Mouse (Mus musculus) hindbrain, embryonic 13.5 days (tissue): Measurements from ENCODE around the gene Rdh16f2. TPM values are rescaled to one million over a fixed set of nuclear protein-coding genes. Genes with fewer than 3 reads are reported as not detected.
"Not testable (repeated sequence)": the region's sequence is repeated elsewhere in the genome, so short reads cannot be mapped to it uniquely, and the experiment has no call there.

Experiments
- ATAC-seq: fragments of 200-750 bp; cut with Nextera tagmentation; 2 replicates; pipeline ENCODE4 v1.8.0; 2017; ENCODE audit warnings: moderate TSS enrichment; ENCODE audit not compliant: low FRiP score
- H3K27ac ChIP-seq: fragments of 300-500 bp; sonication (generic); 2 replicates; pipeline ENCODE4 v1.5.1; 2015; ENCODE audit warnings: inconsistent platforms, mild to moderate bottlenecking, moderate library complexity
- H3K27me3 ChIP-seq: fragments of 300-500 bp; sonication (generic); 2 replicates; pipeline ENCODE4 v1.6.1; 2015; ENCODE audit warnings: mild to moderate bottlenecking, inconsistent platforms
- H3K36me3 ChIP-seq: fragments of 300-500 bp; sonication (generic); 2 replicates; pipeline ENCODE4 v1.6.1; 2015; ENCODE audit warnings: mild to moderate bottlenecking, inconsistent platforms
- H3K4me1 ChIP-seq: fragments of 300-500 bp; sonication (generic); replicated peaks from 2 replicates; pipeline ENCODE4 v1.6.1; 2015; ENCODE audit warnings: inconsistent platforms
- H3K4me2 ChIP-seq: fragments of 300-500 bp; sonication (generic); 2 replicates; pipeline ENCODE4 v1.6.1; 2015; ENCODE audit warnings: inconsistent platforms, mild to moderate bottlenecking, moderate library complexity
- H3K4me3 ChIP-seq: fragments of 300-500 bp; sonication (generic); 2 replicates; pipeline ENCODE4 v1.5.1; 2015; ENCODE audit warnings: mild to moderate bottlenecking, inconsistent platforms
- H3K9ac ChIP-seq: fragments of 300-500 bp; sonication (generic); 2 replicates; pipeline ENCODE4 v1.6.1; 2015; ENCODE audit warnings: mild to moderate bottlenecking, inconsistent platforms
- H3K9me3 ChIP-seq: fragments of 300-500 bp; sonication (generic); 2 replicates; pipeline ENCODE4 v1.6.1; 2016; ENCODE audit warnings: inconsistent platforms
- WGBS: fragments of 180-500 bp; shearing (Covaris S2); methylation state at CpG from one replicate; pipeline ENCODE4 v1.1.7; 2015; 5-methylcytosine and 5-hydroxymethylcytosine counted together
- polyA plus RNA-seq: library from polyadenylated mRNA; unstranded; fragments of >200 nt; fragmentation: Nextera tagmentation; extraction: Ambion mirVana; gene quantifications from 2 replicates; pipeline ENCODE4 v1.2.1, GENCODE M21; 2015

The Rdh16f2 gene
- polyA plus RNA-seq, 1 experiment from 2014 or later = not detected

DNA sequence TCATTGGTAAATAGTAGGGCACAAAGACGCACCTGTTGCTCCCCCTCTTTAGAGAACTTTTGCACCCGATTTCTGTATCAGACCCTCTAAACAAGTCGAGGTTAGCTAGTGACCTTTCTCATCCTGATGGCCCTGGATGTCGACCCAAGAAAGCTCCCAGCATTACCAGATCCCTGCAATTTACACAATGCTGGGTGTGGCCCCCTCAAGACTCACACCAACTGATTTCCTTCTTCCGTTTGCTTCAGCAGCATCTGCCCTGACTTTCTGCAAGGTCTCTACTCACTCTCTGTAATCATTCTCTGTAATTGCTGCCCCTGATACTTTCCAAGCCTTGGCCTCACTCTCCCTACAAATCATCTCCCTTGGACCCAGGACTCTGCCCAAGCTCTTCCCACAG, 30.4 kb downstream of the Rdh16f2 start:
- no peaks in the 10 kb centered on the region for H3K4me1 ChIP-seq

DNA sequence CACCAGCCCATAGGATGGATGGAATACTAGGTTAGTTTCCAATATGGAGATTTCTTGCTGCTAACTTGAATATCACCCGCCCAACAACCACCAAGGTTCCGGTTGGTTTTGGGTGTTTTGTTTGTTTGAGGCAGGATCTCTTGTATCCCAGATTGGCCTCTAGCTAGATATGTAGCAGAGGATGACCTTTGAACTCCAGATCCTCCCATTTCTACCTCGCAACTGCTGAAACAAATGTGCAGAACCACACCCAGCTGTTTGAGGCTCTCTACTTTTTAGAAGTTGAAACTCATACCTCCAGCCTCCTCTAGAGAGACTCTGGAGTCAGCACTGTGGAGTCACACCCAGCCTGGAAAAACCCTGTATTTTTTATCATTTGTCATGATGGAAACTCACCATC, 31.2 kb downstream of the Rdh16f2 start:
- WGBS = 86% methylated on average over 3 of the region's 3 CpGs
- no peak overlapping the region for H3K4me3 ChIP-seq

More for the DNA sequence above, 30.4 kb downstream of the Rdh16f2 start:
- no peak overlapping the region for H3K4me2 ChIP-seq
- no peak overlapping the region for H3K27ac ChIP-seq
- H3K9ac ChIP-seq = no peak overlapping the region
- H3K4me3 ChIP-seq = no peak overlapping the region
- no peaks in the 10 kb centered on the region for H3K36me3 ChIP-seq
- 79% methylated on average over 5 of the region's 5 CpGs for WGBS
- H3K27me3 ChIP-seq = no peaks in the 10 kb centered on the region
- no peaks in the 10 kb centered on the region for H3K9me3 ChIP-seq
- no peak for ATAC-seq

DNA sequence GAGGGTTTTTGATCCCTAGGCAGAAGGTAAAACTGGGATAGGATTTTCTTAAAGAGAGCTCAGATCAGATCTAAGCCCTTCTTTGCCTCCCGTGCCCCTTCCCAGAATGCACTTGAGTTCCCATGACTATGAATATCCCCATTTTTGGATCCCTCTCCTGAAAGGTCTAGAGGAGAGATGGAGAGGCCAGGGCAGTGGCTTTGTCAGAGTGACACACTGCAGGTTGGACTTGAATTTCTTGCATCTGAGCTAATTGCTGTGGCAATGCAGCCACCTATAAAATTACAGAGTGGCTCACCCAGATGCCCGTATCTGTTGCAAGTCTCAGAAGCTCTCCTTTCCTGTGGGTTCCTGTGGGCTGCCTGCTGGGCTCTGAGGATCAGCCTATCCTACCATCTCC, 31.9 kb downstream of the Rdh16f2 start, which contains the start of gene Sdr9c7:
Sdr9c7 (plus strand) TSS at position 301 of the 400 bp plus-strand sequence.
- Histone ChIP-seq H3K9ac (no peak within 1 kb of the TSS), H3K4me3 (no peak within 1 kb of the TSS), H3K4me1 (no peaks in the 10 kb centered on the region), H3K27ac (no peak within 1 kb of the TSS), H3K9me3 (no peaks in the 10 kb centered on the region), H3K36me3 (no peaks in the 10 kb centered on the region), H3K4me2 (no peak within 1 kb of the TSS), H3K27me3 (no peaks in the 10 kb centered on the region)
- 98% methylated on average over 2 of the region's 2 CpGs for WGBS
- no peak for ATAC-seq

More for the DNA sequence above, 31.2 kb downstream of the Rdh16f2 start:
- no peaks in the 10 kb centered on the region for H3K4me1 ChIP-seq
- no peak overlapping the region for H3K9ac ChIP-seq
- no peak overlapping the region for H3K4me2 ChIP-seq
- no peaks in the 10 kb centered on the region for H3K36me3 ChIP-seq
- no peaks in the 10 kb centered on the region for H3K27me3 ChIP-seq
- ATAC-seq = no peak
- H3K9me3 ChIP-seq = no peaks in the 10 kb centered on the region
- no peak overlapping the region for H3K27ac ChIP-seq

DNA sequence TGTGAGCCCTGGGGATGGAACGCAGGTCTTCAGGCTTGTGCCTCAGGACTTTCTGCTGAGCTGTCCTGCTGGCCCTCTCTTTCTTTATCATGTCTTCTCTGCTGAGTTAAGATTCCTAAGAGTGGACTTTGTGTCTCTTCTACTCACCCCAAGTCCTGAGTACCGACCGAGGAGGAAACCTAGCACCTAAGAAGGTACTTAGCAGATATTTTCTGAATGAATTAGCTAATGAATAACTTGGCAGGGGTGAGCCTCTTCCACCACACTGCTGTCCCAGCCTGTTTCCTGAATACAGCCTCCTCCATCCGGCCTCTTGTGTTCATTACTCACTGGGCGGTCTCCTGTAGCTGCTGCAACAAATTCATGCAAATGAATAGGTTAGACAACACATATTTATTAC, 33.5 kb downstream of the Rdh16f2 start:
- Histone ChIP-seq H3K9me3 (no peaks in the 10 kb centered on the region), H3K27me3 (no peaks in the 10 kb centered on the region), H3K4me3 (no peak overlapping the region), H3K27ac (no peak overlapping the region), H3K4me2 (no peak overlapping the region), H3K36me3 (no peaks in the 10 kb centered on the region), H3K9ac (no peak overlapping the region), H3K4me1 (peaks cover under 1% of the 10 kb centered on the region; the same call in 1 of the 2 replicates)
- 65% methylated on average over 5 of the region's 5 CpGs for WGBS
- ATAC-seq = no peak

DNA sequence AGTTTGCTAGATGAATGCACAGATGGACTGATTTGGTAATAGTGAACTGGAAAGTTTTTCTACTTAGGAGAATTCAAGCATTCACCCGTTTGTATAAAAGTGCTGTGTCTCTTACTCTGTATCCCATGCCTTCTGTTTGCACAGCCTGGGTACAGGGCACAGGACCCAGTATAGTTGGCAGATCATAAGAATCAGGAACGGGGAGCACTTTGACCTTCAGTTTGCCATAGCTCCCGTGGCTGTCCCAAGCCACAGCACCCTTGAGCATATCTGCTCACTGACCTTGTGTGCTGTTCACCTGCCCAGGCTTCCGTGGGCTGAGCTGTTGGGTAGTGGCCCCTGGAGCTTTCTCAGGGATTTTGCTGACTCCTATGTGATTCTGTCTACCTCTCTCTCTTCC, 35.5 kb downstream of the Rdh16f2 start:
- Histone ChIP-seq H3K4me1 (peaks cover 4% of the 10 kb centered on the region), H3K4me2 (no peak overlapping the region), H3K4me3 (no peak overlapping the region), H3K9ac (no peak overlapping the region), H3K27me3 (no peaks in the 10 kb centered on the region), H3K9me3 (no peaks in the 10 kb centered on the region), H3K27ac (no peak overlapping the region), H3K36me3 (no peaks in the 10 kb centered on the region)
- WGBS = 83% methylated on average over 4 of the region's 4 CpGs
- ATAC-seq = no peak

DNA sequence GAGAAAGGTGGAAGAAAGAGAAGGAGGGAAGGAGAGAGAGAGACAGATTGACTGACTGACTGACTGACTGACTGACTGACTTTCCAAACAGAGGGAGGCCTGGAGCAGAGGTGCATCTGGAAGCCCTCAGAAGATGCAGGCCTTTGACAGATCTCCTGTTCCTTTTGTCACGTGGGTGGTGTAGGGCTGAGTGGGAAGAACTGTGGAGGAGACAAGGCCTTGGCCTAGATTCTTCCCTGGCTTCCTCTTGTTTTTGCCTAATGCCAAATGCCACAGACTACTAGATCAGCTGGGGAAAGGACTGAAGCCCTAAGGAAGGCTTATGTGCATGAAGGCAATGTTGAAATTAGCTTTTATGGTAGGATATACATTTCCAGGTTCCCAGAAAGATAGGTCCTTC, 36.8 kb downstream of the Rdh16f2 start:
- no peak for ATAC-seq
- Histone ChIP-seq H3K9me3 (no peaks in the 10 kb centered on the region), H3K4me2 (no peak overlapping the region), H3K27me3 (no peaks in the 10 kb centered on the region), H3K27ac (no peak overlapping the region), H3K36me3 (no peaks in the 10 kb centered on the region), H3K4me3 (no peak overlapping the region), H3K9ac (no peak overlapping the region), H3K4me1 (peaks cover 4% of the 10 kb centered on the region)
- 47% methylated on average over 1 of the region's 1 CpGs for WGBS

DNA sequence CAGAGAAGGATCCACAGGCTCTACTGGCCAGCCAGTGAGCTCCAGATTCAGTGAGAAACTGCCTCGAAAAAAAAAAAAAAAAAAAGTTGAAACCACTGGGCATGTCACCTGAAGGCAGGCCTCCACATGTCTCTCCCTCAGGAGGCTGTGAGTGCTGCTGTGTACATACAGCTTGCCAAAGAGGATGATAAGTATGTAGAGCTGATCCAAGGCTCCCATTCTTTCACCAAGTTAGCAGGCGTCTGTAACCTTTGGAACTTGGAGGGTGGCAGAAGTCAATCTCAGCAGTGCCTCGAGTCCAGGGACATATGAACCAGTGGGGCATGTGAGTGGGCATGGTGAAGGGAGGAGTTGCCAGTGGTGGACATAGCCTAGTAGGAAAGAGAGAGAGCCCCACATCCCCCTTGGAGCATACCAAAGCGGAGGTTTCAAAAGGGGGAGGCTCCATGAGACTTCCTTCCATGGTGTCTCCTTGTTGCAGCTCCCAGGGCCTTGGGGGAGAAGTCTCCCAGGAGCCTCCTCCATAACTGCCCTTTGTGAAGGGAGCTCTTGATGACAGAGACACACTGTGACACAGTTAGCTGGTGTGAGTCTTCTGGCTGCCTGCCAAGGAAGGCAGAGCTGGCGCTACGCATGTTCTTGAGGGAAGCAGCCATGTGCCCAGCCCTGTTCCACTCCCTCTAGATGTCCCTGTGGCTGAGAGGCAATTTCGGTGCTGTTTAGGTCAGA, 38.6 kb downstream of the Rdh16f2 start:
- ATAC-seq = peak; percentile 24; the same call in 1 of the 2 replicates
- peaks cover 4% of the 10 kb centered on the region for H3K4me1 ChIP-seq

DNA sequence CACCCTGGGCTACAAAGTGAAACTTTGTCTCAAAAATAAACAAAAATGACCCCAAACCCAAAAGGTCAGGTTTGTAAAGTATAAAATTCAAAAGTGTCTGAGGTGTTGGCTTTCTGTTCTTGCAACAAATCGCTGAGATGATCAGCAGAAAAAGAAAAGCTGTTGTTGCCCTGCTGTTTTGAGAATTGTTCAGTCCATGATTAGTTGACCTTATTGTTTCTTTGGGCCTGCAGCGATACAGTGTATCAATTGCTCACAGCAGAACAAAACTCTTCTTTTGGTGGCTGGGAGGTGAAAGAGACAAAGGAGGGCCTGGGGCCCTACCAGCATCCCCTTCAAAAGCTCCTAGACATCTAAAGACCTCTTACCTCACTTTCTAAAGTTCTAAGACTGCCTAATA, 39.9 kb downstream of the Rdh16f2 start:
- 38% methylated on average over 2 of the region's 2 CpGs for WGBS
- ATAC-seq = no peak
- H3K4me2 ChIP-seq = no peak overlapping the region
- H3K36me3 ChIP-seq = no peaks in the 10 kb centered on the region
- no peak overlapping the region for H3K27ac ChIP-seq
- H3K4me1 ChIP-seq = peaks cover 4% of the 10 kb centered on the region
- H3K9ac ChIP-seq = no peak overlapping the region
- H3K27me3 ChIP-seq = no peaks in the 10 kb centered on the region
- H3K9me3 ChIP-seq = no peaks in the 10 kb centered on the region
- H3K4me3 ChIP-seq = no peak overlapping the region

More for the DNA sequence above, 38.6 kb downstream of the Rdh16f2 start:
- no peak overlapping the region for H3K27ac ChIP-seq
- no peaks in the 10 kb centered on the region for H3K36me3 ChIP-seq
- H3K4me2 ChIP-seq = no peak overlapping the region
- H3K4me3 ChIP-seq = no peak overlapping the region
- no peak overlapping the region for H3K9ac ChIP-seq
- H3K9me3 ChIP-seq = no peaks in the 10 kb centered on the region
- no peaks in the 10 kb centered on the region for H3K27me3 ChIP-seq
- 67% methylated on average over 7 of the region's 7 CpGs for WGBS

DNA sequence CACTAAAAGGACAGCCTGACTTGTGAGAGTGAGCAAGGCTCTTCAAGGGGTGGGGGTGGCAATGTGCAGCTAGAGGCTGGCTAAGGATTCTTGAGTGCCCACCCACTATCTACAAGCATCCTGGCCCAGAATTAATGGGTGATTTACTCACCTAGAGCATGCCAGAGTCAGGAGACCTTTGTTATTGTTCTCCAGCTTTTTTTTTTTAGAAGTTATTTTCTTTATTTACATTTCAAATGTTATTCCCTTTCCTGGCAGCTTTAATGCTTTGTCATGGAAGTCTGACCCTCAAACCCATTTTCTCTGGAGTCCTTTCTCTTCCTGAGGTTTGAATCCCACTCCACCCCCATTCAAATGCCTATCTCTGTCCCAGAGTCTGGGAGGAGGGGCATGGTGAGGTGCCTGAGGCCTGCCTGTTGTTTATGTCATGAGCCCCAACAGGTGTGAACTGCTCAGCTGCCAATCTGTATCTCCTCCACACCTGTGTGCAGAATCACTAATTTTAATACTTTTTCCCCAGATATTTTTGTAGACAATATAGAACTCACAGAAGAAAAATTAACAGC, 41.2 kb downstream of the Rdh16f2 start:
- Histone ChIP-seq H3K36me3 (no peaks in the 10 kb centered on the region), H3K4me2 (no peak overlapping the region), H3K27me3 (no peaks in the 10 kb centered on the region), H3K4me1 (peaks cover 4% of the 10 kb centered on the region), H3K9ac (no peak overlapping the region), H3K9me3 (no peaks in the 10 kb centered on the region), H3K27ac (no peak overlapping the region), H3K4me3 (no peak overlapping the region)
- no peak for ATAC-seq

DNA sequence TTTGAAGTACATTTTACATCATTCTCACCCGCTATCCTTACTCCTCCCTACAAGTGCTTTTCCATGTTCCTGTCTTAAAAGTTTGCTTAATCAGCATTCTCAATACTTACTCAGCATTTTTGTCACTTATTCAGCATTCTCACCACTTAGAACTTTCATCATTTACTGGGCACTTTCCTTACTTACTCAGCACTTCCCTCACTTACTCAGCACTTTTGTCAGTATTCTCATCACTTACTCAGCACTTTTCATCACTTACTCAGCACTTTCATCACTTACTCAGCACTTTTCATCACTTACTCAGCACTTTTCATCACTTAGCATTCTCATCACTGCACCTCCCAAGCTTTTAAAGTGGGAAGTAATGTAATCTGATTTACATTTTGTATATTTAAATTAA, 49.3 kb downstream of the Rdh16f2 start:
- Histone ChIP-seq H3K36me3 (no peaks in the 10 kb centered on the region), H3K4me3 (no peak overlapping the region), H3K27ac (no peak overlapping the region), H3K4me2 (no peak overlapping the region), H3K27me3 (no peaks in the 10 kb centered on the region), H3K4me1 (no peaks in the 10 kb centered on the region), H3K9me3 (no peaks in the 10 kb centered on the region), H3K9ac (no peak overlapping the region)
- WGBS = 84% methylated on average over 1 of the region's 1 CpGs
- ATAC-seq = no peak

DNA sequence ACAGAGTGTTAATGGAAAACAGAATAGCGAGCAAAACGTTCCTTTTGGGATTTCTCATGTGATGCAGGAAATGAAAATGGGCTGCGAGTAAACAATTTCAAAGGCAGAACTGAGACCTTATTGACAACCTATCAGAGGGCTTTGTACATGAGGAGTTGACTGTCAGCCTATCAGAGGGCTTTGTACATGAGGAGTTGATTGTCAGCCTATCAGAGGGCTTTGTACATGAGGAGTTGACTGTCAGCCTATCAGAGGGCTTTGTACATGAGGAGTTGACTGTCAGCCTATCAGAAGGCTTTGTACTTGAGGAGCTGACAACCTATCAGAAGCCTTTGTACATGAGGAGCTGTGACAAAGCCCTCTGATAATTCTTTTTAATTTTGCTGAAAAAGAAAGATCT, 50.9 kb downstream of the Rdh16f2 start:
- not testable (repeated sequence) for H3K27me3 ChIP-seq

DNA sequence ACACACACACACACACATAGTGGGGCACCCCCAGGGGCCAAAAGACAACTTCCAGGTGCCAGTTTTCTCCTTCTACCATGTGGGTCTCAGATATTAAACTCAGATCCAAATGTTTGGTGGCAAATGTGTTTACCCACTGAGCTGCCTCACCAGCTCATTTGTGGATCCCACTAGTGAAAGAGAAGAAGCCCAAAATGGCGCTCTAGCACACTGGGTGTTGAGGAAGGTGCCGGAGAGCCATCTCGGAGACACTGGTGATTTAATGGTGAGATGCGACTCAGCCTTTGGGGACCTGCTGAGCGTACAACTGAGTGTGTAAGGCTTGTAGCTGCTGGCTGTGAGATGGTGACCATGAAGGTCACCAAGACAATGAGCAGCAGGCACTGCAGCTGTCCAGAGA, 51.4 kb downstream of the Rdh16f2 start:
- no peak for ATAC-seq
- WGBS = 95% methylated on average over 5 of the region's 5 CpGs
- no peak overlapping the region for H3K27ac ChIP-seq

More for the DNA sequence above, 50.9 kb downstream of the Rdh16f2 start:
- H3K4me1 ChIP-seq, H3K4me2 ChIP-seq, ATAC-seq, H3K4me3 ChIP-seq, H3K27ac ChIP-seq, H3K36me3 ChIP-seq, H3K9ac ChIP-seq, H3K9me3 ChIP-seq: not testable (repeated sequence)
- whole genome bisulfite sequencing = 83% methylated on average over 3 of the region's 3 CpGs

DNA sequence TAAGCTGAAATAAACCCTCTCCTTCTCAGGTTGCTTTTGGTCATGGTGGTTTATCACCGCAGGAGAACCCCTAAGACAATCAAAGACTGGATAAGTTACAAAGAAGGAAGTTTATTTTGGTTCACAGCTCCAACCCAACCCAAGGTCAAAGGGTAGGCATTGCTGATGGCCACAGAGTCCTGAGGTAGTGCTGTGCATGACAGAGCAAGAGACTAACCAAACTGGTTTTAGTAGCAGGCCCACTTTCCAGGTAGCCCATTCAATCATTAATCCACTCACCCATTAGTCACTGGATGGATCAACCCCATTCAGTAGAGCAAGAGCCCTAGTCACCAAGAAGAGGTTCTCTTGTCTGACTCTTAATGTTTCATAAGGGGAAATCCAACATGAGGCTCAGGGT, 56.0 kb downstream of the Rdh16f2 start:
- H3K9ac ChIP-seq = no peak overlapping the region
- no peak overlapping the region for H3K4me3 ChIP-seq
- H3K27me3 ChIP-seq = no peaks in the 10 kb centered on the region
- no peak overlapping the region for H3K4me2 ChIP-seq
- 80% methylated on average over 1 of the region's 1 CpGs for WGBS
- no peak for ATAC-seq
- H3K9me3 ChIP-seq = no peaks in the 10 kb centered on the region
- H3K4me1 ChIP-seq = 0 out of 2 replicates have a peak, but pooled peaks cover 3% of the 10 kb centered on the region
- H3K27ac ChIP-seq = no peak overlapping the region
- H3K36me3 ChIP-seq = no peaks in the 10 kb centered on the region

More for the DNA sequence above, 51.4 kb downstream of the Rdh16f2 start:
- Histone ChIP-seq H3K9me3 (no peaks in the 10 kb centered on the region), H3K4me2 (no peak overlapping the region), H3K9ac (no peak overlapping the region), H3K4me1 (no peaks in the 10 kb centered on the region), H3K36me3 (no peaks in the 10 kb centered on the region), H3K4me3 (no peak overlapping the region), H3K27me3 (no peaks in the 10 kb centered on the region)
